Mouse (Mus musculus): Measurements from ENCODE around the gene Dph5. TPM values are rescaled to one million over a fixed set of nuclear protein-coding genes. Genes with fewer than 3 reads are reported as not detected.

Gene Dph5
- polyA plus RNA-seq, 1 experiment from 2014 or later, result 24.6 TPM

GRCm38 (mm10) chr3:115875551-115875950 is 12.1 kb upstream of the Dph5 start:
- WGBS, result 34% methylated on average over 6 of the region's 6 CpGs

GRCm38 (mm10) chr3:115877133-115877532 is 10.5 kb upstream of the Dph5 start:
- Histone ChIP-seq H3K4me2 (ENCODE audit: low read length) (no peak overlapping the region), H3K4me3 (ENCODE audit: low read depth, low read length) (no peak overlapping the region), H3K4me1 (ENCODE audit: control insufficient read depth, insufficient read depth, low read length) (no peaks in the 10 kb centered on the region), H3K36me3 (ENCODE audit: control insufficient read depth, insufficient read depth, low read length) (no peaks in the 10 kb centered on the region), H3K9ac (ENCODE audit: low read length) (no peak overlapping the region), H3K27ac (ENCODE audit: low read depth, low read length) (no peak overlapping the region), H3K9me3 (replicated peaks; ENCODE audit: control insufficient read depth, low read length) (no peaks in the 10 kb centered on the region), H3K27me3 (replicated peaks; ENCODE audit: control insufficient read depth, insufficient read depth, low read length) (no peaks in the 10 kb centered on the region)
- ATAC-seq (no peak), DNase-seq (ENCODE audit: low spot score) (no peak)
- 94% methylated on average over 1 of the region's 1 CpGs for WGBS

More at GRCm38 (mm10) chr3:115875551-115875950, 12.1 kb upstream of the Dph5 start:
- H3K27me3 ChIP-seq (replicated peaks; ENCODE audit: control insufficient read depth, insufficient read depth, low read length), result no peaks in the 10 kb centered on the region
- no peak overlapping the region for H3K27ac ChIP-seq (ENCODE audit: low read depth, low read length)
- H3K9ac ChIP-seq (ENCODE audit: low read length), result no peak overlapping the region; the same call in 1 of the 2 replicates
- no peak for ATAC-seq
- no peak overlapping the region for H3K4me2 ChIP-seq (ENCODE audit: low read length)
- peak; percentile 22 for DNase-seq (ENCODE audit: low spot score)
- no peaks in the 10 kb centered on the region for H3K36me3 ChIP-seq (ENCODE audit: control insufficient read depth, insufficient read depth, low read length)
- no peak overlapping the region for H3K4me3 ChIP-seq (ENCODE audit: low read depth, low read length)
- no peaks in the 10 kb centered on the region for H3K9me3 ChIP-seq (replicated peaks; ENCODE audit: control insufficient read depth, low read length)
- no peaks in the 10 kb centered on the region for H3K4me1 ChIP-seq (ENCODE audit: control insufficient read depth, insufficient read depth, low read length)

- Histone ChIP-seq H3K4me1 (ENCODE audit: control insufficient read depth, insufficient read depth, low read length) (no peaks in the 10 kb centered on the region), H3K27ac (ENCODE audit: low read depth, low read length) (no peak overlapping the region)
These were observed 3.6 kb upstream of the Dph5 start for GRCm38 (mm10) chr3:115884086-115884485.

GRCm38 (mm10) chr3:115888310-115889106 is 871 bp downstream of the Dph5 start:
- H3K27me3 ChIP-seq (replicated peaks; ENCODE audit: control insufficient read depth, insufficient read depth, low read length), result no peaks in the 10 kb centered on the region
- no peaks in the 10 kb centered on the region; the same call in 1 of the 2 replicates for H3K36me3 ChIP-seq (ENCODE audit: control insufficient read depth, insufficient read depth, low read length)
- DNase-seq (ENCODE audit: low spot score), result peak; percentile 41
- H3K4me2 ChIP-seq (ENCODE audit: low read length), result peak overlapping the region; percentile 71
- peak overlapping the region; percentile 66 for H3K9ac ChIP-seq (ENCODE audit: low read length)
- H3K4me1 ChIP-seq (ENCODE audit: control insufficient read depth, insufficient read depth, low read length), result no peaks in the 10 kb centered on the region
- no peak; the same call in none of the 2 replicates for ATAC-seq
- H3K9me3 ChIP-seq (replicated peaks; ENCODE audit: control insufficient read depth, low read length), result no peaks in the 10 kb centered on the region
- under 1% methylated on average over 21 of the region's 21 CpGs for WGBS
- H3K27ac ChIP-seq (ENCODE audit: low read depth, low read length), result peak overlapping the region; percentile 45; the same call in 1 of the 2 replicates
- H3K4me3 ChIP-seq (ENCODE audit: low read depth, low read length), result peak overlapping the region; percentile 61

More at GRCm38 (mm10) chr3:115884086-115884485, 3.6 kb upstream of the Dph5 start:
- no peaks in the 10 kb centered on the region for H3K36me3 ChIP-seq (ENCODE audit: control insufficient read depth, insufficient read depth, low read length)
- no peak overlapping the region for H3K4me3 ChIP-seq (ENCODE audit: low read depth, low read length)
- no peak overlapping the region for H3K9ac ChIP-seq (ENCODE audit: low read length)
- ATAC-seq (no peak), DNase-seq (ENCODE audit: low spot score) (no peak)
- H3K4me2 ChIP-seq (ENCODE audit: low read length), result no peak overlapping the region
- no peaks in the 10 kb centered on the region for H3K27me3 ChIP-seq (replicated peaks; ENCODE audit: control insufficient read depth, insufficient read depth, low read length)
- H3K9me3 ChIP-seq (replicated peaks; ENCODE audit: control insufficient read depth, low read length), result no peaks in the 10 kb centered on the region
- WGBS, result 86% methylated on average over 1 of the region's 1 CpGs

GRCm38 (mm10) chr3:115892341-115892740 is 4.7 kb downstream of the Dph5 start:
- peaks cover 9% of the 10 kb centered on the region; the same call in 1 of the 2 replicates for H3K36me3 ChIP-seq (ENCODE audit: control insufficient read depth, insufficient read depth, low read length)
- no peak overlapping the region for H3K4me2 ChIP-seq (ENCODE audit: low read length)
- no peaks in the 10 kb centered on the region for H3K9me3 ChIP-seq (replicated peaks; ENCODE audit: control insufficient read depth, low read length)
- no peak overlapping the region for H3K27ac ChIP-seq (ENCODE audit: low read depth, low read length)
- 83% methylated on average over 4 of the region's 4 CpGs for WGBS
- no peak overlapping the region for H3K4me3 ChIP-seq (ENCODE audit: low read depth, low read length)
- H3K9ac ChIP-seq (ENCODE audit: low read length), result no peak overlapping the region
- H3K4me1 ChIP-seq (ENCODE audit: control insufficient read depth, insufficient read depth, low read length), result no peaks in the 10 kb centered on the region
- no peak for ATAC-seq
- no peak for DNase-seq (ENCODE audit: low spot score)
- H3K27me3 ChIP-seq (replicated peaks; ENCODE audit: control insufficient read depth, insufficient read depth, low read length), result no peaks in the 10 kb centered on the region

GRCm38 (mm10) chr3:115893166-115893565 is 5.5 kb downstream of the Dph5 start:
- ATAC-seq (no peak), DNase-seq (ENCODE audit: low spot score) (no peak)

GRCm38 (mm10) chr3:115898354-115898948 is 10.8 kb downstream of the Dph5 start:
- Histone ChIP-seq H3K9me3 (replicated peaks; ENCODE audit: control insufficient read depth, low read length) (no peaks in the 10 kb centered on the region), H3K4me2 (ENCODE audit: low read length) (no peak overlapping the region), H3K27ac (ENCODE audit: low read depth, low read length) (no peak overlapping the region), H3K4me3 (ENCODE audit: low read depth, low read length) (no peak overlapping the region), H3K9ac (ENCODE audit: low read length) (no peak overlapping the region), H3K36me3 (ENCODE audit: control insufficient read depth, insufficient read depth, low read length) (peaks cover 26% of the 10 kb centered on the region; the same call in 1 of the 2 replicates), H3K4me1 (ENCODE audit: control insufficient read depth, insufficient read depth, low read length) (no peaks in the 10 kb centered on the region), H3K27me3 (replicated peaks; ENCODE audit: control insufficient read depth, insufficient read depth, low read length) (no peaks in the 10 kb centered on the region)
- peak; percentile 46 for ATAC-seq
- 57% methylated on average over 3 of the region's 3 CpGs for WGBS
- DNase-seq (ENCODE audit: low spot score), result peak; percentile 14

More at GRCm38 (mm10) chr3:115893166-115893565, 5.5 kb downstream of the Dph5 start:
- Histone ChIP-seq H3K36me3 (ENCODE audit: control insufficient read depth, insufficient read depth, low read length) (peaks cover 9% of the 10 kb centered on the region; the same call in 1 of the 2 replicates), H3K9me3 (replicated peaks; ENCODE audit: control insufficient read depth, low read length) (no peaks in the 10 kb centered on the region), H3K4me3 (ENCODE audit: low read depth, low read length) (no peak overlapping the region), H3K4me2 (ENCODE audit: low read length) (no peak overlapping the region), H3K4me1 (ENCODE audit: control insufficient read depth, insufficient read depth, low read length) (no peaks in the 10 kb centered on the region), H3K27ac (ENCODE audit: low read depth, low read length) (no peak overlapping the region), H3K27me3 (replicated peaks; ENCODE audit: control insufficient read depth, insufficient read depth, low read length) (no peaks in the 10 kb centered on the region), H3K9ac (ENCODE audit: low read length) (no peak overlapping the region)
- WGBS, result 95% methylated on average over 2 of the region's 2 CpGs

- Histone ChIP-seq H3K27me3 (replicated peaks; ENCODE audit: control insufficient read depth, insufficient read depth, low read length) (no peaks in the 10 kb centered on the region), H3K9me3 (replicated peaks; ENCODE audit: control insufficient read depth, low read length) (no peaks in the 10 kb centered on the region), H3K36me3 (ENCODE audit: control insufficient read depth, insufficient read depth, low read length) (peaks cover 21% of the 10 kb centered on the region; the same call in 1 of the 2 replicates), H3K4me3 (ENCODE audit: low read depth, low read length) (no peak overlapping the region), H3K9ac (ENCODE audit: low read length) (no peak overlapping the region), H3K4me1 (ENCODE audit: control insufficient read depth, insufficient read depth, low read length) (no peaks in the 10 kb centered on the region), H3K4me2 (ENCODE audit: low read length) (no peak overlapping the region), H3K27ac (ENCODE audit: low read depth, low read length) (no peak overlapping the region)
- DNase-seq (ENCODE audit: low spot score), result no peak
- 91% methylated on average over 9 of the region's 9 CpGs for WGBS
- no peak for ATAC-seq
These were observed 14.8 kb downstream of the Dph5 start for GRCm38 (mm10) chr3:115902301-115902956.

All from forebrain, embryonic 14.5 days (tissue).